Mouse (Mus musculus): ENCODE data around the gene Sec22b. TPM values are rescaled to one million over a fixed set of nuclear protein-coding genes. Genes with fewer than 3 reads are reported as not detected.

Gene Sec22b
- polyA plus RNA-seq, 1 experiment = 21.5 TPM

GRCm38 (mm10) chr3:97930141-97930786 lies 29.3 kb downstream of the Sec22b start:
- Histone ChIP-seq H3K27ac (ENCODE audit: control insufficient read depth, insufficient read depth, low read depth, low read length) (no peak overlapping the region), H3K4me3 (ENCODE audit: control insufficient read depth, low read depth, low read length) (no peak overlapping the region), H3K4me1 (ENCODE audit: control insufficient read depth, insufficient read depth, low read length) (0 out of 2 replicates have a peak, but pooled peaks cover 2% of the 10 kb centered on the region), H3K27me3 (ENCODE audit: control insufficient read depth, insufficient read depth, low read length) (no peaks in the 10 kb centered on the region), H3K36me3 (ENCODE audit: control insufficient read depth, insufficient read depth, low read length) (no peaks in the 10 kb centered on the region)
- TF ChIP-seq POLR2A (IDR thresholded peaks at IDR 0.05; ENCODE audit: control insufficient read depth, low read depth, low read length) (no peak), CTCF (IDR thresholded peaks at IDR 0.05; ENCODE audit: control insufficient read depth, insufficient read depth, insufficient replicate concordance, low read depth, low read length) (no peak)

- no peaks in the 10 kb centered on the region for H3K27me3 ChIP-seq (ENCODE audit: control insufficient read depth, insufficient read depth, low read length)
- H3K4me3 ChIP-seq (ENCODE audit: control insufficient read depth, low read depth, low read length) = no peak overlapping the region
- no peak overlapping the region for H3K27ac ChIP-seq (ENCODE audit: control insufficient read depth, insufficient read depth, low read depth, low read length)
- TF ChIP-seq POLR2A (IDR thresholded peaks at IDR 0.05; ENCODE audit: control insufficient read depth, low read depth, low read length) = no peak
- TF ChIP-seq CTCF (IDR thresholded peaks at IDR 0.05; ENCODE audit: control insufficient read depth, insufficient read depth, insufficient replicate concordance, low read depth, low read length) = no peak
- no peaks in the 10 kb centered on the region for H3K36me3 ChIP-seq (ENCODE audit: control insufficient read depth, insufficient read depth, low read length)
- 0 out of 2 replicates have a peak, but pooled peaks cover 2% of the 10 kb centered on the region for H3K4me1 ChIP-seq (ENCODE audit: control insufficient read depth, insufficient read depth, low read length)
Observed at GRCm38 (mm10) chr3:97930787-97931158, 29.8 kb downstream of the Sec22b start.

- TF ChIP-seq POLR2A (IDR thresholded peaks at IDR 0.05; ENCODE audit: control insufficient read depth, low read depth, low read length) (no peak), CTCF (IDR thresholded peaks at IDR 0.05; ENCODE audit: control insufficient read depth, insufficient read depth, insufficient replicate concordance, low read depth, low read length) (no peak)
- Histone ChIP-seq H3K4me3 (ENCODE audit: control insufficient read depth, low read depth, low read length) (no peak overlapping the region), H3K27ac (ENCODE audit: control insufficient read depth, insufficient read depth, low read depth, low read length) (no peak overlapping the region), H3K4me1 (ENCODE audit: control insufficient read depth, insufficient read depth, low read length) (0 out of 2 replicates have a peak, but pooled peaks cover 2% of the 10 kb centered on the region), H3K27me3 (ENCODE audit: control insufficient read depth, insufficient read depth, low read length) (no peaks in the 10 kb centered on the region), H3K36me3 (ENCODE audit: control insufficient read depth, insufficient read depth, low read length) (no peaks in the 10 kb centered on the region)
Observed at GRCm38 (mm10) chr3:97931310-97931885, 30.4 kb downstream of the Sec22b start.

- no peak for TF ChIP-seq POLR2A (IDR thresholded peaks at IDR 0.05; ENCODE audit: control insufficient read depth, low read depth, low read length)
- TF ChIP-seq CTCF (IDR thresholded peaks at IDR 0.05; ENCODE audit: control insufficient read depth, insufficient read depth, insufficient replicate concordance, low read depth, low read length) = no peak
- 0 out of 2 replicates have a peak, but pooled peaks cover 2% of the 10 kb centered on the region for H3K4me1 ChIP-seq (ENCODE audit: control insufficient read depth, insufficient read depth, low read length)
- H3K27ac ChIP-seq (ENCODE audit: control insufficient read depth, insufficient read depth, low read depth, low read length) = no peak overlapping the region
- no peak overlapping the region for H3K4me3 ChIP-seq (ENCODE audit: control insufficient read depth, low read depth, low read length)
- no peaks in the 10 kb centered on the region for H3K27me3 ChIP-seq (ENCODE audit: control insufficient read depth, insufficient read depth, low read length)
- no peaks in the 10 kb centered on the region for H3K36me3 ChIP-seq (ENCODE audit: control insufficient read depth, insufficient read depth, low read length)
Observed at GRCm38 (mm10) chr3:97932131-97932530, 31.1 kb downstream of the Sec22b start.

GRCm38 (mm10) chr3:97932771-97933170 lies 31.8 kb downstream of the Sec22b start:
- TF ChIP-seq CTCF (IDR thresholded peaks at IDR 0.05; ENCODE audit: control insufficient read depth, insufficient read depth, insufficient replicate concordance, low read depth, low read length) = no peak
- TF ChIP-seq POLR2A (IDR thresholded peaks at IDR 0.05; ENCODE audit: control insufficient read depth, low read depth, low read length) = no peak
- H3K4me1 ChIP-seq (ENCODE audit: control insufficient read depth, insufficient read depth, low read length) = 0 out of 2 replicates have a peak, but pooled peaks cover 2% of the 10 kb centered on the region
- no peaks in the 10 kb centered on the region for H3K36me3 ChIP-seq (ENCODE audit: control insufficient read depth, insufficient read depth, low read length)
- H3K27me3 ChIP-seq (ENCODE audit: control insufficient read depth, insufficient read depth, low read length) = no peaks in the 10 kb centered on the region
- no peak overlapping the region for H3K4me3 ChIP-seq (ENCODE audit: control insufficient read depth, low read depth, low read length)
- H3K27ac ChIP-seq (ENCODE audit: control insufficient read depth, insufficient read depth, low read depth, low read length) = no peak overlapping the region

GRCm38 (mm10) chr3:97933251-97933650 lies 32.3 kb downstream of the Sec22b start:
- TF ChIP-seq CTCF (IDR thresholded peaks at IDR 0.05; ENCODE audit: control insufficient read depth, insufficient read depth, insufficient replicate concordance, low read depth, low read length) = no peak
- no peak for TF ChIP-seq POLR2A (IDR thresholded peaks at IDR 0.05; ENCODE audit: control insufficient read depth, low read depth, low read length)
- Histone ChIP-seq H3K27ac (ENCODE audit: control insufficient read depth, insufficient read depth, low read depth, low read length) (no peak overlapping the region), H3K4me3 (ENCODE audit: control insufficient read depth, low read depth, low read length) (no peak overlapping the region), H3K4me1 (ENCODE audit: control insufficient read depth, insufficient read depth, low read length) (0 out of 2 replicates have a peak, but pooled peaks cover 2% of the 10 kb centered on the region), H3K27me3 (ENCODE audit: control insufficient read depth, insufficient read depth, low read length) (no peaks in the 10 kb centered on the region), H3K36me3 (ENCODE audit: control insufficient read depth, insufficient read depth, low read length) (no peaks in the 10 kb centered on the region)

GRCm38 (mm10) chr3:97933811-97934210 lies 32.8 kb downstream of the Sec22b start:
- no peak overlapping the region for H3K4me3 ChIP-seq (ENCODE audit: control insufficient read depth, low read depth, low read length)
- H3K27me3 ChIP-seq (ENCODE audit: control insufficient read depth, insufficient read depth, low read length) = no peaks in the 10 kb centered on the region
- H3K36me3 ChIP-seq (ENCODE audit: control insufficient read depth, insufficient read depth, low read length) = no peaks in the 10 kb centered on the region
- H3K27ac ChIP-seq (ENCODE audit: control insufficient read depth, insufficient read depth, low read depth, low read length) = no peak overlapping the region
- 0 out of 2 replicates have a peak, but pooled peaks cover 2% of the 10 kb centered on the region for H3K4me1 ChIP-seq (ENCODE audit: control insufficient read depth, insufficient read depth, low read length)
- TF ChIP-seq POLR2A (IDR thresholded peaks at IDR 0.05; ENCODE audit: control insufficient read depth, low read depth, low read length) = no peak
- no peak for TF ChIP-seq CTCF (IDR thresholded peaks at IDR 0.05; ENCODE audit: control insufficient read depth, insufficient read depth, insufficient replicate concordance, low read depth, low read length)
